Mouse (Mus musculus) adrenal gland, adult (tissue): ENCODE measurements around the gene Ulk4.
"Not testable (repeated sequence)": the region's sequence is repeated elsewhere in the genome, so short reads cannot be mapped to it uniquely, and the experiment has no call there.

Experiments used
- DNase-seq, 2 experiments: peaks; one replicate each; pipeline ENCODE4 v3.0.0; 2022 to 2023; ENCODE audit warnings: low spot score in 1 of 2; ENCODE audit not compliant: inconsistent age in 2 of 2

The Ulk4 gene

GRCm38 (mm10) chr9:121199146-121199685, 77.8 kb downstream of the Ulk4 start:
- not testable (repeated sequence) for DNase-seq

DNA sequence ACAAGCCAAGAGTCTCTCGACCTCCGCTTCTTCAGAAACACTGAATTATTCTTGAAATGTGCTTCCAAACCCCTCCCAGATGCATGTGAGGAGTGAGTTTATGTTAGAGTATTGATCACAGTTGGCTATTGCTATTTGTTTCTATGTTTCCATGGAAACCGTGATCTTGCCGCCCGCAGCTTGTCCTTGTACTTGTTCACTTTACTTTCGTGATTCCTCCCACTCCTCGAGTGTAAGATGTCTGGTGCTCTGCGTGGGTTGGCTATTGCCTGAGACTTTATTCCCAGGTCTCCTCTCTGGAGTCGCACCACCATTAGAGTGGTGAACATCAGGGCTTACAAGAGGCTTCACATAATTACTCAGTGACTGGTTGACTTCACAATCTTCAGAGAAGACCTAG, 80.5 kb downstream of the Ulk4 start:
- DNase-seq = no peak

- DNase-seq = no peak
These were observed 81.9 kb downstream of the Ulk4 start for GRCm38 (mm10) chr9:121195106-121195505.

- no peak for DNase-seq
These were observed 84.2 kb downstream of the Ulk4 start for GRCm38 (mm10) chr9:121192601-121193370.

DNA sequence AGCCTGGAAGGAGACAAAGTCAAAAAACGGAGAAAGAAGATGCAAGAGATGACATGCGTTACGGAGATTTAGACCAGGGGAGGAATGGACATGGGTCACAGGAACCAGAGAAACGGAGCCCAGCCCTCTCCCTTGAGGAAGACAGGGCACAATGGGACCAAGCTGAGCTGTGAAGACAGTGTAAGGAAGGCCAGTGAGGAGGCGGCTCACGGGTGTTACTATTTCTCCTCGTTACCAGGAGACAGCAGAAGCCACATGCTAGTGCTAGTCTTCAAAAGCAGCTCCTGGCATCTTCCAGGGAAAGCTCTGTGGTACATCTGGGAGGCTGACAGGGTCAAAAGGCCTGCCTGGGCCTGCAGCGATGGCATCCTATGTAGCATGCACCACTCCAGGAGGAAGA, 89.2 kb downstream of the Ulk4 start:
- DNase-seq = no peak

DNA sequence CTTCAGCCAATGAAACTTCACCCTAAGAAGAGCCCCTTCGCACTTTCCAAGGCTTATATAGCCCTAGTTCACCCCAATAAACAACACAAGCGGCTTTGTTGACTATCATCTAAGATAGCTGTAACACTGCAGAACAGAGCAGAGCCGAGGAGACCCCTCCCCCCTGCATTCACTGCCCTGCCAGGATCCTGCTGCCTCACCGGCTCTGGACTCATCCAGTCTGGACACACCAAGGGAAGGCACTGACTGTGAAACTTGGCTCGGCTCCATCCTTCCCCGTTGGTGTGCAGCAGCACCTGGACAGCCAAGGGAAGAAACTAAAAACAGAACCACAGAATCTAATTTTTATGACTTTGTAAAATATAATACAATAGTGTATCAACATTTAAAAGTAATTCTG, 91.2 kb downstream of the Ulk4 start:
- peak in 1 of 2 experiments; percentile 23 for DNase-seq

DNA sequence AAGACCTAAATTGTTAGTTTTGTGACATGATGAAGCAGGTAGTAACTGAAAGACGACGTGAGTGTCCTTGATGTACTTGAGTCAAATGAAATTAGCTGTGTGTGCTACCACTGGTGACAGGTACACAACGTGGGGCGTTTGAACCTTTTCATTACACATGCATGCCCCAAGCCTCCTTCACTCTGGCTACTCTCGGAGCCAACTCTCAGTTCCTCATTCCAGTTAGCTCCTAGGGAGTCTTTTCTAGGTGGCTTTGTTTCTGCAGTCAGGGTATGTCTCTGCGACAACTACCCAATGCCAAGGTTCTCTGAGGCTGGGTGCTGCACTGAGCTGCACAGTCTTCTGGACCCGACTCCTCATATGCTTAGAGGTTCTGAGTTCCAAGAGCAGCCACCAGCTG, 100.6 kb downstream of the Ulk4 start:
- no peak for DNase-seq

- no peak for DNase-seq
These were observed 101.8 kb downstream of the Ulk4 start for GRCm38 (mm10) chr9:121175201-121175600.

DNA sequence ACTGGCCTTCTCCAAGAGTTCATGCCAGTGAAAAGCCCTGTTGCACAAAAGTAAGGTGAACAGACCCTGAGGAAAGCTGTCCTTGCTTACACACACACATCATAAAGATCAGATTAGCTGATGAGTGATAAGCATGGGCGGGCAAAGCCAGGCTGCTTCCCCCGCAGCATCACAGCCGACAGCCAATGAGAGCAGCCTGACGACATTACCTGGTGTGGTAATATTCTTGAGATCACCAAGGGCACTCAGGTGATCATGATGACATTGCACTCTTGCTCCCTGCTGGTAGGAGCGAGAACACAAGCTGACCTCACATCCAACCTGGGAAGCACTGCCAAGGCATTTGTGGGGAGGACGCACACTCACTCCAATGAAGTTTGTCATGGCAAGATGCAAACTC, 104.9 kb downstream of the Ulk4 start:
- DNase-seq = no peak

GRCm38 (mm10) chr9:121171609-121172008, 105.4 kb downstream of the Ulk4 start:
- DNase-seq = no peak

DNA sequence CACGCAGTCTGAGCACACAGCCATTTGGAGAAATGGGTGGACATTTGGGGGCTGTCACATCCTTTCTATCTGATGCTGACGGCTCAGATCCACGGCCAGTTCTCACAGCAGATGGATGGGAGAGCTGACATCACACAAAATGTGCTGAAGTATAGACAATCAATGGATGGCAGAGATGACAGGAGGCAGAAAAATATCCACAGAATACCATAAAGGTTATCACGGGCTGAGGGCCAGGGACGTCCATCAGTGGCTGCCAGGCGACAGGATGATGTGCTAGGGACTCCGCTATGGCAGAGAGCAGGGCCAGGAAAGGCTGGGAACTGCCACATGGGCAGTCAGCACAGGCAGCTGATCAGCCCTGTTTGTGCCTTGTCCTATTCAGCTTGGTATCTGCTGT, 112.4 kb downstream of the Ulk4 start:
- DNase-seq = no peak

- peak in 1 of 2 experiments; percentile 51 for DNase-seq
These were observed 114.2 kb downstream of the Ulk4 start for GRCm38 (mm10) chr9:121162789-121163188.

GRCm38 (mm10) chr9:121161818-121162565, 115.0 kb downstream of the Ulk4 start:
- peak; percentile 11 to 46 for DNase-seq

- DNase-seq = no peak
These were observed 120.7 kb downstream of the Ulk4 start for GRCm38 (mm10) chr9:121156253-121156831.

- no peak for DNase-seq
These were observed 123.7 kb downstream of the Ulk4 start for GRCm38 (mm10) chr9:121153276-121153675.

DNA sequence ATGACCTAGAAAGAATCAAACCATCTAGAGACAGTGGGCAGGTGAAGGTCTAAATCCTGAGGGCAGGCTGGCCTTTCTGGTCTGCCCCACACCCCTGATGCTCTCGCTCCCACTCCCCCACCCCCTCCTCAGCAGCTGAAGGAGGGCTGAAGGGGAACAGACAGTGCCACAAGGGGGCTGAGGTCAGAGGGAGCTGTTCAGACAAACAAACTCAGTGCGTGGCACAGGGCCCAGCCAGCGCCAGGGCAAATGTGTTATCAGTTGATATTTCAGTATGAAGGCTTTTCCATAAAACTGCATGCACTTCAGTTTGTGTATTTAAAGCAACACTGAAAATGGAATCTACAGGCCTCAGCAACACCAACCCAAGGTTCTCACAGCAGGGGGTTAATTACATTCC, 128.4 kb downstream of the Ulk4 start:
- no peak for DNase-seq

DNA sequence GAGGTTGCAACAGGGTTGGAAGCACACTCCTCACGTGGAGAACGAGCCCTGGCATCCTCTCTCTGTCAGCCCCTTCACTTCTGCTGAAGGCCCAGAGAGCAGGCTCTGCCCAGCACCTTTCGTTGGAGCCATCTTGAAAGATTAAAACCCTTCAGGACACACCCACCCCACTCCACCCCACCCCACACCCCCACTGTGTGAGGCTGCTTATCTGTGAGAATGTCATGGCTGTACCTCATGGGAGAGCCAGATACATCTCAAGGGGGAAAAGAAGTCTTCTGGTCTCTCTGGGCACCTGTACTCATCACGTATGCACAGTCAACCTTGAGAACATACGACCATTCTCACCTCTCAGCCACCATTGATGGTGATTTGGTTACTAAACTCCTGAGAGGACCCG, 133.8 kb downstream of the Ulk4 start:
- DNase-seq = no peak

GRCm38 (mm10) chr9:121132549-121132948, 144.4 kb downstream of the Ulk4 start:
- no peak for DNase-seq

GRCm38 (mm10) chr9:121129533-121129932, 147.5 kb downstream of the Ulk4 start:
- no peak for DNase-seq

DNA sequence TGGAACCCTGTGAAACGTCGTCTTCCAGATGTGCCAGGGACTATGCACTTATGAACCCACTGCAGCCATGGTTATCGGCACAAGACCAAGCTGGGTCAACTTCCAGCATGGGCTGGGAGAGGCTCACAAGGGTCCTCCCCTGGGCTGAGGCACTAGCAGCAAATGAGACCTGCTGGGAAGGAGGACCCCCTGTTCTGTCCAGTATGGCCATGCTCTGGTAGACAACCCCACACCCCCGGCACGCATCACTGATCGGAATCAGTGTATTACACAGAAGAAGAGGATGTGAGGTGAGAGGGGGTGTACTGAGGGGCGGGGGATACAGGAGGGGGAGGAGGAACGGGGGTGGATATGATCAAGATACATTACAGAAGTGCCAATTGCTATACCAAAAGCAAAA, 148.1 kb downstream of the Ulk4 start:
- DNase-seq = no peak

GRCm38 (mm10) chr9:121127025-121127424, 150.0 kb downstream of the Ulk4 start:
- DNase-seq = no peak

- DNase-seq = no peak
These were observed 152.3 kb downstream of the Ulk4 start for GRCm38 (mm10) chr9:121124705-121125104.
